Mouse (Mus musculus) forebrain, embryonic 13.5 days (tissue): ENCODE measurements around the gene Arl3. TPM values are rescaled to one million over a fixed set of nuclear protein-coding genes. Genes with fewer than 3 reads are reported as not detected.

Experiments
- ATAC-seq: fragments of 200-750 bp; cut with Nextera tagmentation; 2 replicates; pipeline ENCODE4 v1.8.0; 2017
- H3K27ac ChIP-seq: fragments of 300-500 bp; sonication (generic); 2 replicates; pipeline ENCODE4 v1.5.1; 2015; ENCODE audit warnings: inconsistent platforms, mild to moderate bottlenecking, moderate library complexity
- H3K27me3 ChIP-seq: fragments of 300-500 bp; sonication (generic); 2 replicates; pipeline ENCODE4 v1.6.1; 2015; ENCODE audit warnings: mild to moderate bottlenecking, inconsistent platforms
- H3K36me3 ChIP-seq: fragments of 300-500 bp; sonication (generic); 2 replicates; pipeline ENCODE4 v1.6.1; 2015; ENCODE audit warnings: mild to moderate bottlenecking, inconsistent platforms; ENCODE audit not compliant: poor library complexity, severe bottlenecking
- H3K4me1 ChIP-seq: fragments of 300-500 bp; sonication (generic); 2 replicates; pipeline ENCODE4 v1.6.1; 2015; ENCODE audit warnings: inconsistent platforms
- H3K4me2 ChIP-seq: fragments of 300-500 bp; sonication (generic); 2 replicates; pipeline ENCODE4 v1.6.1; 2015; ENCODE audit warnings: inconsistent platforms, mild to moderate bottlenecking, moderate library complexity
- H3K4me3 ChIP-seq: fragments of 300-500 bp; sonication (generic); 2 replicates; pipeline ENCODE4 v1.5.1; 2015; ENCODE audit warnings: mild to moderate bottlenecking, inconsistent platforms
- H3K9ac ChIP-seq: fragments of 300-500 bp; sonication (generic); 2 replicates; pipeline ENCODE4 v1.6.1; 2015; ENCODE audit warnings: mild to moderate bottlenecking, inconsistent platforms
- H3K9me3 ChIP-seq: fragments of 300-500 bp; sonication (generic); replicated peaks from 2 replicates; pipeline ENCODE4 v1.6.1; 2016; ENCODE audit warnings: inconsistent platforms
- WGBS: fragments of 180-500 bp; shearing (Covaris S2); methylation state at CpG from one replicate; pipeline ENCODE4 v1.1.7; 2015; 5-methylcytosine and 5-hydroxymethylcytosine counted together
- polyA plus RNA-seq: library from polyadenylated mRNA; unstranded; fragments of >200 nt; fragmentation: Nextera tagmentation; extraction: Ambion mirVana; gene quantifications from 2 replicates; pipeline ENCODE4 v1.2.1, GENCODE M21; 2015

Gene Arl3
- polyA plus RNA-seq, 1 experiment from 2014 or later: 245 TPM

DNA sequence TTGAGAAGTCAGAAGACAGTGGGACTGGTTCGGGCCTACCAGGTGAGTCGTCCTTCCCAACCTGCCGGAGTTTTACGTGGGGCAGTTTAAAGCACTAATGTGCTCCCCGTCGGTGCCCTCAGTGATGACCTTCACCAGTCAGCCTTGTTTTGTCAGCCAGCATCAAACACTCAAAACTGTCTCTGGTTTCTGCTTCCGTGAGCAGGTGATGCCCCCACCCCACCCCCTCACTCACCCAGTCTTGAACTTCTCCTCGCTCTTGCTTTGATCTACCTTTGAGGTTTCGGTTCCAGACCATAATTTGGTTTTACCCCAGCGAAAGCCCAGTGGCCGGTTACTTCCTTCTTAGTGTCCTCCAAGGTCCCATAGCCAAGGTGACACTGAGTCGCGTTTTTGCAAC lies 33.7 kb upstream of the Arl3 start:
- no peak overlapping the region for H3K4me2 ChIP-seq
- H3K4me1 ChIP-seq: peaks cover 4% of the 10 kb centered on the region
- no peak overlapping the region for H3K27ac ChIP-seq
- no peaks in the 10 kb centered on the region for H3K9me3 ChIP-seq
- peaks cover 49% of the 10 kb centered on the region for H3K36me3 ChIP-seq
- H3K9ac ChIP-seq: no peak overlapping the region
- ATAC-seq: no peak
- H3K4me3 ChIP-seq: no peak overlapping the region
- 95% methylated on average over 13 of the region's 13 CpGs for WGBS
- no peaks in the 10 kb centered on the region for H3K27me3 ChIP-seq

DNA sequence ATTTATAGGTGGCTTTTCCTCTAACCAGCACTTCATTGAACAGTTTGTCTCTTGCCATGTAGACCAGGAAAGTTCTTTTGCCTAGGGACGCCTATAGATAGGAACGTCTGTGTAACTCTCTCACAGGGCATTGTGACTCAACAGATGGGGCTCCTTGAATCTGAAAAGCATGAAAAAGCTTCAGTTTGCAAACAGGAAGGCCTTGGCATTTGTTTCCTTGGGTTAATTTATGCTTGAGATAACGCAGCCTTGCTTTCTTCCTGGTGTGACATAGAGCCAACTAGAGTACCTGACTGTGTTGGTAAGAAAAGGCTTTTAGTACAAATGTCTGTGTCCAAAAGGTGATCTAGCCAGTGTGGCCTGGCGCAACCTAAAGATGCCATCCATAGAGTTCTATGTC lies 29.4 kb upstream of the Arl3 start:
- WGBS: 89% methylated on average over 4 of the region's 4 CpGs
- ATAC-seq: no peak
- Histone ChIP-seq H3K27ac (no peak overlapping the region), H3K9ac (no peak overlapping the region), H3K4me2 (no peak overlapping the region), H3K27me3 (no peaks in the 10 kb centered on the region), H3K4me1 (peaks cover 31% of the 10 kb centered on the region), H3K9me3 (no peaks in the 10 kb centered on the region), H3K36me3 (peaks cover 32% of the 10 kb centered on the region), H3K4me3 (no peak overlapping the region)

DNA sequence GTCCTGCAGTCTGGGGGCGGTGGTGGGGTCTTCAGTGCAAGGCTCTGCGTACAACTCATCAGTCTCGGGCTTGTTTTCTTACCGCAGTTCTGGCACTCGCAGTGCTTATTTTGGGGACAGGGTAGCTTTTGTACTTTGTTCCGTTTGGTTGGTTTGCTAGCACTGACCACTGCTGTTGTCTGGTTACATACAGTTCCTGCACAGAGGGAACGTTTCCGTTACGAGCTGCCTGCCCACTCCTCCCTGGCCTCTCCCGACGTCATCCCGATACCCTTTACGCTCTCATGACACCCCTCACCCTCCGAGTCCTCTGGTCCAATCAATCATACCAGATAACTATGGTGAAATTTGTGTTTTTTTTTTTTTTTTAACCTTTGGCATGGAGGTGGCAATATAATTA lies 28.5 kb upstream of the Arl3 start:
- WGBS: 90% methylated on average over 14 of the region's 14 CpGs
- Histone ChIP-seq H3K27me3 (no peaks in the 10 kb centered on the region), H3K4me3 (no peak overlapping the region), H3K27ac (no peak overlapping the region), H3K36me3 (peaks cover 23% of the 10 kb centered on the region), H3K9me3 (no peaks in the 10 kb centered on the region), H3K9ac (no peak overlapping the region), H3K4me1 (peaks cover 31% of the 10 kb centered on the region), H3K4me2 (no peak overlapping the region)
- ATAC-seq: no peak

DNA sequence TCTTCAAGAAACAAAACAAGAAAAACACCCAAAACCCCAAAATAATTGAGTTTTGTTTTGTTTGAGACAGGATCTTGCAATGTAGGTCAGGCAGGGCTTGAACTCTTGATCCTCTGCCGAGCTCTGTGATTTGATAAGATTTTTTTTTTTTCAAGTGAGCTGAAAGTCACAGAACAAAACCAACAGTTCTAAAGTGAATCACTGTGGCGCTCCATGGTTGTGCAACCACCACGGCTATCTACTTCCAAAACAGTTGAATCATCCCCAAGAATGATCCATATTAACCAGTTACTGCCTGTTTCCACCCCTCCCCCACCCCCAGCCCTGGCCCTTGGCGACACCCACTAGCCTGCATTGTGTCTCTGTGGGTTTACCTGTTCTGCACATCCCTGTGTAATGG lies 27.4 kb upstream of the Arl3 start:
- H3K9me3 ChIP-seq: no peaks in the 10 kb centered on the region
- H3K9ac ChIP-seq: no peak overlapping the region
- H3K27me3 ChIP-seq: no peaks in the 10 kb centered on the region
- peak overlapping the region; percentile 95 for H3K4me2 ChIP-seq
- H3K27ac ChIP-seq: no peak overlapping the region
- peak overlapping the region; percentile 84 for H3K4me3 ChIP-seq
- 84% methylated on average over 4 of the region's 4 CpGs for WGBS
- H3K36me3 ChIP-seq: peaks cover 15% of the 10 kb centered on the region
- H3K4me1 ChIP-seq: peaks cover 31% of the 10 kb centered on the region
- ATAC-seq: no peak

DNA sequence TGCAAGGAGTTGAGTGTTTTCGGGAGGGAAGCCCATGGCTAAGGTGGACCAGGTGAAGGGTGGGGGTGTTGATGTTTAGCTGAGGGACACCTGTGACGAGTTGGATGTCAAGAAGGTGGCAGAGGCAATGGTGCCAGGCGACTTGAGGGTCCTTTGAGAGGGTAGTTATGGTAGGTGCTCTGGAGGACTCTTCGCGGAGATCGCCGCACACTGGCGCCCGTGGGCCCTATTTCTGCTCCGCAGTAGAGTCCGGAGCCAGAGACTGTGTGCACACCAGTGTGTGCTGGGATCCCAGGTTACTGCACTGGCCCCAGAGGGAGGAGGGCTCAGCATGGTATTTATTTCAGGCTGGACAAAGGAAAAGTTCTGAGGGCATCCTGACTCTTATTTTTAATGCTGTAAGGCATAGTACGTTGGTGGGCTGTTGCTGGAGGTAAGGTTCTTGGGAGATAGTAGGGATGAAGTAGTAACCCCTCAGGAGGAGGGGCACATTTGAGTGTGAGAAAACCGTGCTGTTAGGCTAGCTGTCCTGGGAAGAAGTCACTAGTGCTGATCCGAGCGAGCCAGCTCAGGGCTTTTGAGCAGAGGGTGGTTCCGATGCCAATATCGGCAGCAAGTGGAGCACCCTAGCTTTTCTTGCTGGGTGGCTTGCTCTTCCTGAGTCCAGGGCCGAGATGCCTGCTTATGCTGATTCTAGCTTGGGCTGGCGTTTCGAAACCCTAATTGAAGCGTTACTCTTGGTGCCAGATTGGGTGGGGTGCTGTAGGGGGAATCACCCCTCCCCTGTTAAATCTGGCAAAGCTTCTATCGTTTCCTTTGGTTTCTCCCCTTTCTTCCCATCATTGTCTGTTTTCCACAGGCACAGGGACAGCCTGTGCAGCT lies 26.6 kb upstream of the Arl3 start:
- peak; percentile 25 for ATAC-seq
- H3K4me3 ChIP-seq: peak overlapping the region; percentile 84
- no peaks in the 10 kb centered on the region for H3K27me3 ChIP-seq
- peak overlapping the region; percentile 36; the same call in 1 of the 2 replicates for H3K27ac ChIP-seq
- no peaks in the 10 kb centered on the region for H3K9me3 ChIP-seq
- 19% methylated on average over 22 of the region's 22 CpGs for WGBS
- H3K9ac ChIP-seq: peak overlapping the region; percentile 77
- H3K36me3 ChIP-seq: peaks cover 19% of the 10 kb centered on the region
- H3K4me2 ChIP-seq: peak overlapping the region; percentile 95
- H3K4me1 ChIP-seq: peaks cover 31% of the 10 kb centered on the region

DNA sequence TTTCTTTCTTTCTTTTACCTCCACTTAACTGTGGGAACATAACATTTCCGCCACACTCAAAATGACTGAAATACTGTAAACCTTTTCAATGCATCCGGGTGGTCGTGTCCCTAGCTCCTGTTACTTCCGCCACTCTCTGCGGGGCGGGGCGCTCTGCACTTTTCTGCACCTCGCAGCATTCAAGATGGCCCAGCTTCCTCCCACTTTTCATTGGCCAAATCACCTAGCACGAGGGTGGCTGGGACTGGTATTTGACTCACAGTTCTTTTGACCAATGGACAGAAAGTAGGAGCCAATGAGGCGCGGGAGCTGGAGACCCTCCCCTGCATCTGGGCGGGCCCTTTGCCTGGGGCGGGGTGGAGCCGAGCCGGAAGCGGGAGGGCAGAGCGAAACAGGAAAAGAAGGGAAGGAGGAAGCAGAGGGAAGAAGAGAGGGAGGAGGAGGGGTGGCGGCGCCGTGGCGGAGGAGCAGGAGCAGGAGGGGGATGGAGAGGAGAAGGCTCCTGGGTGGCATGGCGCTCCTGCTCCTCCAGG lies 25.8 kb upstream of the Arl3 start, which contains the start of gene Wbp1l:
Gene Wbp1l, plus strand, starts transcription at position 365 of the 533 bp plus-strand sequence.
- Histone ChIP-seq H3K4me3 (peak within 1 kb of the TSS; percentile 84), H3K9ac (peak within 1 kb of the TSS; percentile 77), H3K9me3 (no peaks in the 10 kb centered on the region), H3K4me2 (peak within 1 kb of the TSS; percentile 95), H3K4me1 (peaks cover 31% of the 10 kb centered on the region), H3K36me3 (peaks cover 26% of the 10 kb centered on the region), H3K27ac (peak within 1 kb of the TSS; percentile 36), H3K27me3 (no peaks in the 10 kb centered on the region)
- under 1% methylated on average over 21 of the region's 22 CpGs for WGBS
- ATAC-seq: peak; percentile 99

DNA sequence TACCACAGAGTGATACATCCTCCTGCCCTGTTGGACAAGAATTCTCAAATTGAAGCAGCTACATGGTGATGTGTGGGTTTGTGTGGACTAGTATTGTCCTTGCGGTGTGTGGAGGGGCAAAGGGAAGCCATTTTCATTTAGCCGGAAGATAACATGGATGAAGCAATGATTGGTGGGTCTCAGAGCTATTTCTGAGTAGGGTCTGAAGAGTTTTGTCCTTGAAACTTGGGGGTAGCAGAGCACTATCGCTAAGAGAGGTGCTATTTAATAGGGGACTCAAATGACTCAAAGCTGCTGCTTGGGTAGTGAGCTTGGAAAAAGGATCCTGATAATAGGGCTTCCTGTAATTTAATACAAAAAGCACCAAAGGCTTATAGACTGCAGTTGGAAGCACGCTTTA lies 25.2 kb upstream of the Arl3 start:
- WGBS: 81% methylated on average over 4 of the region's 4 CpGs
- peak overlapping the region; percentile 31; the same call in 1 of the 2 replicates for H3K27ac ChIP-seq
- H3K9ac ChIP-seq: no peak overlapping the region
- no peaks in the 10 kb centered on the region for H3K27me3 ChIP-seq
- peak overlapping the region; percentile 84 for H3K4me3 ChIP-seq
- no peaks in the 10 kb centered on the region for H3K9me3 ChIP-seq
- H3K4me2 ChIP-seq: peak overlapping the region; percentile 51
- peaks cover 23% of the 10 kb centered on the region for H3K36me3 ChIP-seq
- ATAC-seq: no peak
- H3K4me1 ChIP-seq: peaks cover 31% of the 10 kb centered on the region

DNA sequence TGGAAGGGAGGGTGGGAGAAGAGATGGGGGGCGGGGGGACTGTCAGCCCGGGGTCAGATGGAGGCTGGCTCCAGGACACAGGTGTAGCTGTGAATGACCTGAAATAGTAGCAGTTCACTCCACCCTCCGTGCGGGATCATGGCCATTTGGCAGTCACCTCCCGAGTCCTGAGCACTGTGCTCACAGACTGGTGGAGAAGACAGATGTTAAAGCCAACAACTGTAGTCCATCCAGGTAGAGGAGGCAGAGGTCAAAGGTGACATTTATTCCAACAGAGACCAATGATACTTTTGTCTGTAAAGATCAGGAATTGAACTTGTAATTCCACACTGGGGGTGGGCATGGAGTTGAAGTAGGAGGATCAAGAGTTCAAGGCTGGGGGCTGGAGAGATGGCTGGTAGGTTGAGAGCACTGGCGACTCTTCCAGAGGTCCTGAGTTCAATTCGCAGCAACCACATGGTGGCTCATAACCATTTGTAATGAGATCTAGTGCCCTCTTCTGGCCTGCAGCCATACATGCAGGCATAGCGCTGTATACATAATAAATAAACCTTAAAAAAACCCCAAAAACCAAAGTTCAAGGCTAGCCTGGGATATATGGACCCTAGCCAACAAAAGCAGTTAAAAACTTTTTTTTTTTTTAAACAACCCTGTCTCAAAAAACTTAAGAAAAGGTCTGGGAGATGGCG lies 19.9 kb upstream of the Arl3 start:
- Histone ChIP-seq H3K9me3 (no peaks in the 10 kb centered on the region), H3K4me2 (no peak overlapping the region), H3K27me3 (no peaks in the 10 kb centered on the region), H3K9ac (no peak overlapping the region), H3K36me3 (peaks cover 53% of the 10 kb centered on the region), H3K4me3 (no peak overlapping the region), H3K27ac (no peak overlapping the region), H3K4me1 (peaks cover under 1% of the 10 kb centered on the region; the same call in 1 of the 2 replicates)
- no peak for ATAC-seq
- 92% methylated on average over 9 of the region's 9 CpGs for WGBS

DNA sequence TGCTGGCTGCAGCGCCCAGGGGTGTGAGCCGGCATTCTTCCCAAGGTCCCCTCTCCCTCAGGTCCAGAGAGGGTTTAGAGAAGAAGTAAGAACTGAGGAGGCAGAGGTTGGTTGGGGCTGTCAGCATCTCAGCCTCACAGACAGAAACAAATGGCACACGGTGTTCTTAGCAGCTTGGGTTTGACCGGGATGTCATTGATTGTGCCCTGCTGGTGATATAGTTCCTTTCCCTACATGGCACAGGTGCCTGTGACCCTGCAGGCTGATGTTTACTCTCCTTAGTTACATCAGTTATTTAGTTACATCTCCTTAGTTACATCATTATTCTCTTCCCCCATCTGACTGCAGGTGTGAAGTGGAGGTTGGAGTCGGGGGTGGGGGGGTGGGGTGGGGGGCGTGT lies 18.6 kb upstream of the Arl3 start:
- Histone ChIP-seq H3K27me3 (no peaks in the 10 kb centered on the region), H3K36me3 (peaks cover 56% of the 10 kb centered on the region), H3K4me2 (no peak overlapping the region), H3K4me1 (no peaks in the 10 kb centered on the region), H3K27ac (no peak overlapping the region), H3K9ac (no peak overlapping the region), H3K4me3 (no peak overlapping the region), H3K9me3 (no peaks in the 10 kb centered on the region)
- no peak for ATAC-seq
- WGBS: 83% methylated on average over 6 of the region's 6 CpGs

DNA sequence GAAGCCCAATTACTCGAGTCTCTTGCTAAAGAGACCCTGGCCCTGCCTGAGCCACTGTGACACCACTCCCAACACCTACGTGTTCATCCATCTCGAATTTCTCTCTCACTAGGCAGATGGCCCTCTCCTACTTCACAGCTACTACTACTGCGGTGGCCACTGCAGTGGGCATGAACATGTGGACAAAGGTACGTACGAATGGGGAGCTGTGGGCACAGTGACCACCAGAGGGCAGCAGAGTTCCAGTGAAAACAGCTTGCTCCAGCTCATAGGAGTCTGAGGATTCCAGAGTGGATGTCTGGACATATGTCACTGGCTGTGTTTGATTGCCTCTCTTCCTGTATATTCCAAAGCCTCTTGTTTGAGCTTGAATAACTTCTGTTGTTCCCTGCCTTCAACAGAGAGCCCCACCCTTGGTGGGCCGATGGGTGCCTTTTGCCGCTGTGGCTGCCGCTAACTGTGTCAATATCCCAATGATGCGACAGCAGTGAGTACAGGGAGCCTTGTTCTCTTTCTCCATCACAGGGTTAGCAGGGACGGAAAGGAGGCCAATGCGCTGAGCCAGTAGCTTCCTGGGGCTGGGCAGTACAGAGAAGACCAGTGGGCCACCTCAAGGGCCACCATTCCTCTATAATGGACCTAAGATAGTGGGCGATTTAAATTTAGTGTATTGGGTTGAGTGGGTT lies 15.0 kb upstream of the Arl3 start:
- Histone ChIP-seq H3K4me3 (no peak overlapping the region), H3K4me2 (no peak overlapping the region), H3K27me3 (no peaks in the 10 kb centered on the region), H3K9ac (no peak overlapping the region), H3K27ac (no peak overlapping the region), H3K9me3 (no peaks in the 10 kb centered on the region), H3K36me3 (peaks cover 50% of the 10 kb centered on the region), H3K4me1 (no peaks in the 10 kb centered on the region)
- WGBS: 60% methylated on average over 13 of the region's 13 CpGs
- ATAC-seq: peak; percentile 73

DNA sequence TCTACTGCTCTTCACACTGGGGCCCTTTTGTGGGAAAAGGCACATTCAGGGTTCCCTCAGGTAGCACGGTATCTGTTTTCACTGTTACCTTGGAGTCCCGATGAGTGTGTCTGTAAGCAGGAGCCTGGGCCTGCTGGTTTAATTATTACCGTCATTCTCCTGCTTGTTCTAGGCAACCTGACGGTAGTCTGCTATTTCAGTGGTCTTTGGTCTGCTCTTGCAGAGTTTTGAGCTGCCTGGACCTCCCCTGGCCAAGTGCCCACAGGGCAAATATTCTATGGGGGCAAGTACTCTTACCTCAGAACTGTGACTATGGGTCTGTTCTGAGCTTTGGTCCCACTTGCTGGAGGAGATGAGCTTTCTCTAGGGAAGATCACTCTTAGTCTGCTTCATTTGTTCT lies 2.2 kb upstream of the Arl3 start:
- 74% methylated on average over 4 of the region's 4 CpGs for WGBS
- Histone ChIP-seq H3K9ac (no peak overlapping the region), H3K4me3 (no peak overlapping the region), H3K4me2 (no peak overlapping the region), H3K36me3 (no peaks in the 10 kb centered on the region), H3K27ac (no peak overlapping the region), H3K4me1 (peaks cover 30% of the 10 kb centered on the region), H3K27me3 (no peaks in the 10 kb centered on the region), H3K9me3 (no peaks in the 10 kb centered on the region)
- ATAC-seq: no peak

DNA sequence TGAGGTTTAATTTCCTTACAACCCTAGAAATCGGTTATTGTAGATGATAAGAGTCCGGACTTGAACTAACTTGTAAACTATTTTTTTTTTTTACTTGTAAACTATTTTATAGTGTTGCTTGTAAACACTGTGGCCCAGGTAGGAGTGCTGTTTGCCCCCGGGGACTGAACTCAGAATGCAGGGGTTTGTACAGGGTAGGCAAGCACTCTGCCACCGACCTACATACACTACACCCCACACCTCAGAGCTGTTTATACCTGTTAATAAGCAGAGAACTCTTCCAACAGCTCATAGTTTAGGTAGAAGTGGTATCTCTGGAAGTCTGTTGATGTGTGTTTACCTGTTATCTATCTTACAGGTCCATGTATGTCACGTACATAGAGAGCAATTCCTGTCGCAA lies 992 bp upstream of the Arl3 start:
- no peak for ATAC-seq
- peaks cover 30% of the 10 kb centered on the region for H3K4me1 ChIP-seq
- 55% methylated on average over 6 of the region's 6 CpGs for WGBS

More for the DNA sequence above, 992 bp upstream of the Arl3 start:
- no peaks in the 10 kb centered on the region for H3K9me3 ChIP-seq
- no peak overlapping the region for H3K27ac ChIP-seq
- H3K9ac ChIP-seq: peak overlapping the region; percentile 65; the same call in 1 of the 2 replicates
- peak overlapping the region; percentile 86 for H3K4me2 ChIP-seq
- H3K36me3 ChIP-seq: no peaks in the 10 kb centered on the region
- no peaks in the 10 kb centered on the region for H3K27me3 ChIP-seq
- peak overlapping the region; percentile 86 for H3K4me3 ChIP-seq
